Mouse (Mus musculus) embryo, embryonic 10.5 days (tissue): Measurements from ENCODE around the gene Ggta1.
"Not testable (repeated sequence)": the region's sequence is repeated elsewhere in the genome, so short reads cannot be mapped to it uniquely, and the experiment has no call there.

Experiments
- DNase-seq: peaks from one replicate; pipeline ENCODE4 v3.0.0-alpha.2; 2015; ENCODE audit warnings: low spot score

The Ggta1 gene

GRCm38 (mm10) chr2:35460378-35460880 lies 2.6 kb downstream of the Ggta1 start:
- no peak for DNase-seq

GRCm38 (mm10) chr2:35459316-35459715 lies 3.7 kb downstream of the Ggta1 start:
- no peak for DNase-seq

- DNase-seq: no peak
Observed at GRCm38 (mm10) chr2:35458421-35458820, 4.6 kb downstream of the Ggta1 start.

- no peak for DNase-seq
Observed at GRCm38 (mm10) chr2:35453736-35454135, 9.3 kb downstream of the Ggta1 start.

GRCm38 (mm10) chr2:35452695-35453094 lies 10.3 kb downstream of the Ggta1 start:
- not testable (repeated sequence) for DNase-seq

- DNase-seq: no peak
Observed at GRCm38 (mm10) chr2:35451484-35452050, 11.5 kb downstream of the Ggta1 start.

- no peak for DNase-seq
Observed at GRCm38 (mm10) chr2:35450856-35451255, 12.2 kb downstream of the Ggta1 start.

- no peak for DNase-seq
Observed at GRCm38 (mm10) chr2:35449687-35450622, 13.1 kb downstream of the Ggta1 start.

- DNase-seq: no peak
Observed at GRCm38 (mm10) chr2:35448914-35449670, 13.9 kb downstream of the Ggta1 start.

GRCm38 (mm10) chr2:35448215-35448913 lies 14.7 kb downstream of the Ggta1 start:
- peak; percentile 22 for DNase-seq

GRCm38 (mm10) chr2:35447453-35447852 lies 15.6 kb downstream of the Ggta1 start:
- DNase-seq: no peak

- no peak for DNase-seq
Observed at GRCm38 (mm10) chr2:35446798-35447197, 16.2 kb downstream of the Ggta1 start.

GRCm38 (mm10) chr2:35446300-35446699 lies 16.7 kb downstream of the Ggta1 start:
- DNase-seq: no peak

- DNase-seq: no peak
Observed at GRCm38 (mm10) chr2:35445610-35446009, 17.4 kb downstream of the Ggta1 start.

GRCm38 (mm10) chr2:35444764-35445262 lies 18.2 kb downstream of the Ggta1 start:
- DNase-seq: no peak

- DNase-seq: no peak
Observed at GRCm38 (mm10) chr2:35443981-35444763, 18.9 kb downstream of the Ggta1 start.

- no peak for DNase-seq
Observed at GRCm38 (mm10) chr2:35443325-35443724, 19.7 kb downstream of the Ggta1 start.

- no peak for DNase-seq
Observed at GRCm38 (mm10) chr2:35442079-35442478, 21.0 kb downstream of the Ggta1 start.

GRCm38 (mm10) chr2:35441419-35441818 lies 21.6 kb downstream of the Ggta1 start:
- DNase-seq: no peak

- no peak for DNase-seq
Observed at GRCm38 (mm10) chr2:35440480-35440879, 22.6 kb downstream of the Ggta1 start.

GRCm38 (mm10) chr2:35437796-35438195 lies 25.2 kb downstream of the Ggta1 start:
- no peak for DNase-seq
